Mouse (Mus musculus): Measurements from ENCODE around the gene Tnfrsf13b. TPM values are rescaled to one million over a fixed set of nuclear protein-coding genes. Genes with fewer than 3 reads are reported as not detected.

Tnfrsf13b gene
- total and polyA plus RNA-seq, 3 experiments = 260 to 356 (median 338) TPM

GRCm38 (mm10) chr11:61142262-61142661 is 15.7 kb downstream of the Tnfrsf13b start:
- peak overlapping the region; percentile 64 to 89 (median 66) for H3K4me3 ChIP-seq (replicated peaks in 1 of 3; ENCODE audit: low read depth in 2 of 3, low read length in 2 of 3, poor library complexity in 1 of 3)
- peaks cover 80% of the 10 kb centered on the region for H3K79me2 ChIP-seq (replicated peaks; ENCODE audit: control insufficient read depth, extremely low read depth, insufficient read depth, poor library complexity, severe bottlenecking)
- DNase-seq (ENCODE audit: extremely low read depth) = peak; percentile 98
- in situ Hi-C loops (cut with MboI; ENCODE audit: low pct_ligation_motif_present, low pct_unique_long_range_greater_than_20kb, low sequenced_read_pairs) (loop anchor here (5.0 kb wide), 1 partner anchor 35 kb away; no protein-coding TSS in a partner anchor), dilution Hi-C loops (cut with MboI; ENCODE audit: extremely low pct_ligation_motif_present, extremely low pct_unique_long_range_greater_than_20kb, low sequenced_read_pairs) (no loop called here)
- H3K9ac ChIP-seq (ENCODE audit: insufficient read depth, low read depth) = peak overlapping the region; percentile 94
- peak; percentile 62; the same call in 1 of the 2 replicates for TF ChIP-seq POLR2AphosphoS2 (IDR thresholded peaks at IDR 0.05; ENCODE audit: low read depth, low read length)
- peak; percentile 6; the same call in 1 of the 2 replicates for TF ChIP-seq NRF1 (IDR thresholded peaks at IDR 0.05; ENCODE audit: low read depth, low read length)
- peak; percentile 94 for TF ChIP-seq MEF2A (IDR thresholded peaks at IDR 0.05; ENCODE audit: borderline replicate concordance, low read depth, low read length)
- no peak for TF ChIP-seq JUN (IDR thresholded peaks at IDR 0.05; ENCODE audit: insufficient read depth, low read depth, low read length)
- TF ChIP-seq ZNF384 (IDR thresholded peaks at IDR 0.05; ENCODE audit: low read depth, low read length) = no peak
- TF ChIP-seq MAFK (IDR thresholded peaks at IDR 0.05; ENCODE audit: insufficient replicate concordance, low read length) = 0 out of 2 replicates have a peak, but pooled peaks have one; percentile 29
- TF ChIP-seq NELFE (IDR thresholded peaks at IDR 0.05; ENCODE audit: low read depth, low read length) = no peak; the same call in 1 of the 2 replicates
- no peak; the same call in 1 of the 2 replicates for TF ChIP-seq ZMIZ1 (IDR thresholded peaks at IDR 0.05; ENCODE audit: low read depth, low read length)
- peak; percentile 59 for TF ChIP-seq RAD21 (IDR thresholded peaks at IDR 0.05; ENCODE audit: low read depth, low read length)
- peak; percentile 50 for TF ChIP-seq SMC3 (IDR thresholded peaks at IDR 0.05; ENCODE audit: low read depth, low read length)
- no peak; the same call in 1 of the 2 replicates for TF ChIP-seq MXI1 (IDR thresholded peaks at IDR 0.05; ENCODE audit: low read depth, low read length)
- TF ChIP-seq POLR2A (IDR thresholded peaks at IDR 0.05; ENCODE audit: low read depth, low read length) = peak; percentile 77
- TF ChIP-seq BHLHE40 (IDR thresholded peaks at IDR 0.05; ENCODE audit: low read depth, low read length) = peak; percentile 73
- peak; percentile 94 for TF ChIP-seq ELF1 (IDR thresholded peaks at IDR 0.05; ENCODE audit: low read depth, low read length)
- TF ChIP-seq CHD1 (IDR thresholded peaks at IDR 0.05; ENCODE audit: low read depth, low read length) = no peak
- TF ChIP-seq ZC3H11A (IDR thresholded peaks at IDR 0.05; ENCODE audit: low read depth, low read length) = no peak
- TF ChIP-seq JUND (conservative IDR thresholded peaks at IDR 0.05; ENCODE audit: low read depth, low read length) = peak; percentile 58
- TF ChIP-seq TCF12 (IDR thresholded peaks at IDR 0.05; ENCODE audit: low read depth, low read length) = peak; percentile 93
- peak in 1 of 2 experiments; percentile 52; a peak in 2 of 4 replicates for TF ChIP-seq CTCF (conservative IDR thresholded peaks at IDR 0.05 in 1 of 2, IDR thresholded peaks at IDR 0.05 in 1 of 2; ENCODE audit: low read depth in 2 of 2, low read length in 2 of 2)
- TF ChIP-seq SIN3A (IDR thresholded peaks at IDR 0.05; ENCODE audit: low read length) = peak; percentile 86
- peak; percentile 96 for TF ChIP-seq TBP (conservative IDR thresholded peaks at IDR 0.05; ENCODE audit: low read depth, low read length)
- peak; percentile 84 for TF ChIP-seq IRF4 (IDR thresholded peaks at IDR 0.05; ENCODE audit: low read depth, low read length)
- TF ChIP-seq HCFC1 (IDR thresholded peaks at IDR 0.05; ENCODE audit: low read depth, low read length) = 0 out of 2 replicates have a peak, but pooled peaks have one; percentile 19
- TF ChIP-seq EP300 (IDR thresholded peaks at IDR 0.05; ENCODE audit: low read length) = peak; percentile 83
- peak; percentile 67; the same call in 1 of the 2 replicates for TF ChIP-seq MYC (IDR thresholded peaks at IDR 0.05; ENCODE audit: low read depth, low read length)
- peak; percentile 77 for TF ChIP-seq ETS1 (conservative IDR thresholded peaks at IDR 0.05; ENCODE audit: low read depth, low read length)
- H3K9me3 ChIP-seq (replicated peaks; ENCODE audit: low read length) = no peaks in the 10 kb centered on the region
- H3K4me1 ChIP-seq (ENCODE audit: control insufficient read depth in 1 of 2, insufficient read depth in 2 of 2) = peaks cover 37 to 77% of the 10 kb centered on the region in 2 experiments
- peak overlapping the region; percentile 93 for H3K4me2 ChIP-seq (ENCODE audit: insufficient read depth, low read depth, poor library complexity, severe bottlenecking)
- H3K27me3 ChIP-seq (replicated peaks) = no peaks in the 10 kb centered on the region
- peaks cover 51 to 78% of the 10 kb centered on the region in 2 experiments for H3K36me3 ChIP-seq (replicated peaks in 1 of 2; ENCODE audit: control insufficient read depth in 1 of 2, insufficient read depth in 1 of 2, low read length in 1 of 2)
- peak overlapping the region; percentile 84 for H3K27ac ChIP-seq (ENCODE audit: insufficient read depth, low read depth)
